Mouse (Mus musculus): ENCODE measurements at regions not wholly inside any gene's neighbourhood (a gene's known extent, or its start where the extent isn't known, plus 50 kb on each side); places are given as distances from the start of the nearest gene placed in this dataset.

DNA sequence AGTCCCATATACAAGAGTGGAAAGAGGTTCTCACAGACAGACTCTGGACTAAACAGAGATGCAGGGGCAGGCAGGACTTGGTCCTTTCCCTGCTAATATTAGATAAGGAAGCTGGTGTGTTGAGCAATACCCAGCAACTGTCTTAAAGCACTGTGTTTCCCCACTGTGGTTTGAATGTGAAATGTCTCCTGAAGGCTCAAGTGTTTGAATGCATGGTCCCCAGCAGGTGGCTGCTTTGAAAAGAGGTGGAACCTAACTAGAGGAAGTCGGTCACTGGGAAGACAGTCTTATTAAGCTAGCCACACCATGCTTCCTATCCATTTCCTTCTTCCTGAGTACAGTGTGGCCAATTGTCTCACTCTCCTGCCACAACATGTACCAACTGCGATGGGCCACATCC is 50.0 kb upstream of the Tfap2a start:
- TF ChIP-seq CTCF (IDR thresholded peaks at IDR 0.05) (no peak), EP300 (IDR thresholded peaks at IDR 0.05) (no peak)

Measured in lung, postnatal 0 days (tissue).